ENCODE assay signal across 8 mouse cellular contexts in genomic region chr3:89215853-89216252, GRCm38 (mm10). TPM values are rescaled to one million over a fixed set of nuclear protein-coding genes. Genes with fewer than 3 reads are reported as not detected.
DNase-seq lines count a peak whose midpoint lies in the region; ATAC-seq and TF ChIP-seq lines count a peak whose summit lies in the region.

No protein-coding gene starts in this region.

- TF ChIP-seq CTCF in embryonic fibroblast, embryonic 13.5 days (IDR thresholded peaks at IDR 0.05; ENCODE audit: borderline replicate concordance, insufficient read depth, low read length), result peak; percentile 81; the same call in 1 of the 2 replicates
- peak; percentile 91 for TF ChIP-seq CTCF in liver, adult 2 months (IDR thresholded peaks at IDR 0.05; ENCODE audit: low read depth, low read length)

- H3K4me1 ChIP-seq in embryonic fibroblast, embryonic 13.5 days (ENCODE audit: control insufficient read depth, insufficient read depth, low read length), result peaks cover 5% of the 10 kb centered on the region; the same call in 1 of the 2 replicates
- H3K4me1 ChIP-seq in heart, embryonic 11.5 days (ENCODE audit: control insufficient read depth, insufficient read depth, low read length), result peaks cover 30% of the 10 kb centered on the region
- H3K4me1 ChIP-seq in kidney, embryonic 15.5 days, result peaks cover 48% of the 10 kb centered on the region
- H3K4me1 ChIP-seq in liver, adult 2 months (ENCODE audit: control insufficient read depth, insufficient read depth, low read length), result no peaks in the 10 kb centered on the region; the same call in 1 of the 2 replicates

- peak overlapping the region; percentile 66 for H3K4me2 ChIP-seq in heart, embryonic 11.5 days
- peak overlapping the region; percentile 91 for H3K4me2 ChIP-seq in kidney, embryonic 15.5 days

- no peak for TF ChIP-seq POLR2A in embryonic fibroblast, embryonic 13.5 days (IDR thresholded peaks at IDR 0.05; ENCODE audit: low read depth, low read length)
- no peak for TF ChIP-seq POLR2A in liver, adult 2 months (IDR thresholded peaks at IDR 0.05; ENCODE audit: extremely low read depth, insufficient read depth, low read length)

- H3K4me3 ChIP-seq in embryonic fibroblast, embryonic 13.5 days (ENCODE audit: insufficient read depth, low read length), result peak overlapping the region; percentile 45
- peak overlapping the region; percentile 77 for H3K4me3 ChIP-seq in heart, embryonic 11.5 days (ENCODE audit: low read depth, low read length)
- peak overlapping the region; percentile 90 for H3K4me3 ChIP-seq in kidney, embryonic 15.5 days (replicated peaks)
- no peak overlapping the region for H3K4me3 ChIP-seq in liver, adult 2 months (ENCODE audit: insufficient read depth, low read depth, low read length)

- peak; percentile 95 for DNase-seq in CD4-positive, CD25-positive, alpha-beta regulatory T cell, adult 2 months (ENCODE audit: low read depth, low spot score)
- peak; percentile 94 for DNase-seq in brain, adult 2 months (ENCODE audit: low read depth, low spot score)
- peak; percentile 53 for DNase-seq in liver, adult 2 months (ENCODE audit: extremely low read depth, low read depth, low spot score)
- peak; percentile 94 for DNase-seq in naive thymus-derived CD4-positive, alpha-beta T cell, adult 2 months (ENCODE audit: low read depth)
- peak; percentile 79 to 91 for DNase-seq in spleen, postnatal 4 days (ENCODE audit: low spot score in 2 of 2)

- peaks cover 2% of the 10 kb centered on the region; the same call in 1 of the 2 replicates for H3K36me3 ChIP-seq in heart, embryonic 11.5 days (ENCODE audit: control insufficient read depth, insufficient read depth, low read length)
- H3K36me3 ChIP-seq in kidney, embryonic 15.5 days, result peaks cover 7% of the 10 kb centered on the region; the same call in 1 of the 2 replicates
- no peaks in the 10 kb centered on the region for H3K36me3 ChIP-seq in liver, adult 2 months (ENCODE audit: control insufficient read depth, insufficient read depth, low read length)

- H3K9ac ChIP-seq in heart, embryonic 11.5 days (ENCODE audit: low read depth, low read length), result peak overlapping the region; percentile 82
- 0 out of 2 replicates have a peak overlapping the region, but pooled peaks have one; percentile 16 for H3K9ac ChIP-seq in kidney, embryonic 15.5 days
- no peak overlapping the region for H3K9ac ChIP-seq in liver, adult 2 months (ENCODE audit: low read depth, low read length)

- H3K27ac ChIP-seq in embryonic fibroblast, embryonic 13.5 days (ENCODE audit: insufficient read depth, low read length), result no peak overlapping the region
- H3K27ac ChIP-seq in heart, embryonic 11.5 days (ENCODE audit: low read depth, low read length), result no peak overlapping the region
- peak overlapping the region; percentile 97; the same call in 1 of the 2 replicates for H3K27ac ChIP-seq in kidney, embryonic 15.5 days
- H3K27ac ChIP-seq in liver, adult 2 months (replicated peaks; ENCODE audit: insufficient read depth, low read depth, low read length), result no peak overlapping the region

- WGBS in heart, embryonic 11.5 days (ENCODE audit: insufficient replicate concordance), result 0% methylated on average over 6 of the region's 6 CpGs
- WGBS in kidney, embryonic 15.5 days, result 2% methylated on average over 6 of the region's 6 CpGs
- WGBS in liver, adult 2 months, result under 1% methylated on average over 6 of the region's 6 CpGs

- ATAC-seq in heart, embryonic 11.5 days (replicated peaks; ENCODE audit: insufficient number of reproducible peaks, low FRiP score, low TSS enrichment), result no peak
- 0 out of 2 replicates have a peak, but pooled peaks have one; percentile 2 for ATAC-seq in kidney, embryonic 15.5 days (replicated peaks; ENCODE audit: low FRiP score)

- H3K79me2 ChIP-seq in liver, adult 2 months (ENCODE audit: control insufficient read depth, insufficient read depth, low read length), result no peaks in the 10 kb centered on the region

- no peaks in the 10 kb centered on the region for H3K27me3 ChIP-seq in heart, embryonic 11.5 days (ENCODE audit: control insufficient read depth, insufficient read depth, low read length)
- H3K27me3 ChIP-seq in kidney, embryonic 15.5 days, result no peaks in the 10 kb centered on the region
- H3K27me3 ChIP-seq in liver, adult 2 months (ENCODE audit: control insufficient read depth, insufficient read depth, low read length), result no peaks in the 10 kb centered on the region

- H3K9me3 ChIP-seq in heart, embryonic 11.5 days (replicated peaks; ENCODE audit: control insufficient read depth, low read length), result no peaks in the 10 kb centered on the region
- no peaks in the 10 kb centered on the region for H3K9me3 ChIP-seq in kidney, embryonic 15.5 days (replicated peaks)

RNA-seq across cellular contexts. Expression of gene Thbs3, which starts 0.9 kb away (rescaled TPM):
- polyA plus RNA-seq in embryonic fibroblast, embryonic 13.5 days (2011; ENCODE audit: insufficient read length, low read depth, missing spikeins), result 60.8 and 83.1 TPM in 2 replicates
- polyA plus RNA-seq in heart, embryonic 11.5 days (2014; fragmentation: Nextera tagmentation; extraction: Ambion mirVana), result 6.9 and 12.4 TPM in 2 replicates
- 14.9 and 20.5 TPM in 2 replicates for polyA plus RNA-seq in kidney, embryonic 15.5 days (2015; fragmentation: Nextera tagmentation; extraction: Ambion mirVana)
- total RNA-seq in liver, adult 2 months (2014; rRNA removed), result 0.92 and 1.4 TPM in 2 replicates
- 0.85 and 1.2 TPM in 2 replicates for polyA plus RNA-seq in liver, adult 2 months (2012; rRNA removed)

RNA-seq across cellular contexts. Expression of gene Mtx1, which starts 11.0 kb away (rescaled TPM):
- polyA plus RNA-seq in embryonic fibroblast, embryonic 13.5 days (2011; ENCODE audit: insufficient read length, low read depth, missing spikeins), result 96.9 and 98.6 TPM in 2 replicates
- polyA plus RNA-seq in heart, embryonic 11.5 days (2014; fragmentation: Nextera tagmentation; extraction: Ambion mirVana), result 144 and 145 TPM in 2 replicates
- polyA plus RNA-seq in kidney, embryonic 15.5 days (2015; fragmentation: Nextera tagmentation; extraction: Ambion mirVana), result 211 and 219 TPM in 2 replicates
- total RNA-seq in liver, adult 2 months (2014; rRNA removed), result 105 and 122 TPM in 2 replicates
- 167 and 187 TPM in 2 replicates for polyA plus RNA-seq in liver, adult 2 months (2012; rRNA removed)

RNA-seq across cellular contexts. Expression of gene Muc1, which starts 13.0 kb away (rescaled TPM):
- 1.1 and 2.5 TPM in 2 replicates for polyA plus RNA-seq in embryonic fibroblast, embryonic 13.5 days (2011; ENCODE audit: insufficient read length, low read depth, missing spikeins)
- polyA plus RNA-seq in heart, embryonic 11.5 days (2014; fragmentation: Nextera tagmentation; extraction: Ambion mirVana), result 0.21 and 0.53 TPM in 2 replicates
- polyA plus RNA-seq in kidney, embryonic 15.5 days (2015; fragmentation: Nextera tagmentation; extraction: Ambion mirVana), result 12.0 and 12.3 TPM in 2 replicates
- total RNA-seq in liver, adult 2 months (2014; rRNA removed), result 0.60 and 1.7 TPM in 2 replicates
- 1.3 and 1.7 TPM in 2 replicates for polyA plus RNA-seq in liver, adult 2 months (2012; rRNA removed)

RNA-seq across cellular contexts. Expression of gene Gba, which starts 13.1 kb away (rescaled TPM):
- 86.8 and 103 TPM in 2 replicates for polyA plus RNA-seq in embryonic fibroblast, embryonic 13.5 days (2011; ENCODE audit: insufficient read length, low read depth, missing spikeins)
- 33.3 and 39.9 TPM in 2 replicates for polyA plus RNA-seq in heart, embryonic 11.5 days (2014; fragmentation: Nextera tagmentation; extraction: Ambion mirVana)
- polyA plus RNA-seq in kidney, embryonic 15.5 days (2015; fragmentation: Nextera tagmentation; extraction: Ambion mirVana), result 41.4 and 44.0 TPM in 2 replicates
- 24.1 and 32.7 TPM in 2 replicates for total RNA-seq in liver, adult 2 months (2014; rRNA removed)
- polyA plus RNA-seq in liver, adult 2 months (2012; rRNA removed), result 33.2 and 36.6 TPM in 2 replicates

RNA-seq across cellular contexts. Expression of gene Krtcap2, which starts 29.9 kb away (rescaled TPM):
- polyA plus RNA-seq in embryonic fibroblast, embryonic 13.5 days (2011; ENCODE audit: insufficient read length, low read depth, missing spikeins), result 265 and 289 TPM in 2 replicates
- 248 and 274 TPM in 2 replicates for polyA plus RNA-seq in heart, embryonic 11.5 days (2014; fragmentation: Nextera tagmentation; extraction: Ambion mirVana)
- 309 and 321 TPM in 2 replicates for polyA plus RNA-seq in kidney, embryonic 15.5 days (2015; fragmentation: Nextera tagmentation; extraction: Ambion mirVana)
- total RNA-seq in liver, adult 2 months (2014; rRNA removed), result 45.1 and 60.3 TPM in 2 replicates
- polyA plus RNA-seq in liver, adult 2 months (2012; rRNA removed), result 157 and 197 TPM in 2 replicates
